Mouse (Mus musculus): ENCODE results near the gene Garnl3.

The Garnl3 gene

GRCm38 (mm10) chr2:33154751-33155372 lies 23.4 kb upstream of the Garnl3 start:
- WGBS: 18% methylated on average over 5 of the region's 5 CpGs

GRCm38 (mm10) chr2:33146994-33147393 lies 15.5 kb upstream of the Garnl3 start:
- 93% methylated on average over 4 of the region's 4 CpGs for WGBS

- WGBS: 74% methylated on average over 2 of the region's 2 CpGs
Measured at GRCm38 (mm10) chr2:33143292-33143691, 11.8 kb upstream of the Garnl3 start.

- WGBS: 85% methylated on average over 2 of the region's 2 CpGs
Measured at GRCm38 (mm10) chr2:33138491-33138890, 7.0 kb upstream of the Garnl3 start.

GRCm38 (mm10) chr2:33137731-33138130 lies 6.3 kb upstream of the Garnl3 start:
- 86% methylated on average over 4 of the region's 4 CpGs for WGBS

- 90% methylated on average over 9 of the region's 9 CpGs for WGBS
Measured at GRCm38 (mm10) chr2:33137244-33137643, 5.8 kb upstream of the Garnl3 start.

GRCm38 (mm10) chr2:33136366-33136765 lies 4.9 kb upstream of the Garnl3 start:
- WGBS: 98% methylated on average over 6 of the region's 6 CpGs

- WGBS: 76% methylated on average over 7 of the region's 7 CpGs
Measured at GRCm38 (mm10) chr2:33134766-33135490, 3.5 kb upstream of the Garnl3 start.

- 8% methylated on average over 7 of the region's 7 CpGs for WGBS
Measured at GRCm38 (mm10) chr2:33132306-33132705, 852 bp upstream of the Garnl3 start.

GRCm38 (mm10) chr2:33130526-33131483 lies 649 bp downstream of the Garnl3 start:
- under 1% methylated on average over 55 of the region's 55 CpGs for WGBS

- WGBS: under 1% methylated on average over 33 of the region's 33 CpGs
Measured at GRCm38 (mm10) chr2:33130141-33130525, 1.3 kb downstream of the Garnl3 start.

- 3% methylated on average over 10 of the region's 10 CpGs for WGBS
Measured at GRCm38 (mm10) chr2:33129696-33130095, 1.8 kb downstream of the Garnl3 start.

- 82% methylated on average over 2 of the region's 2 CpGs for WGBS
Measured at GRCm38 (mm10) chr2:33129005-33129404, 2.4 kb downstream of the Garnl3 start.

- 71% methylated on average over 2 of the region's 2 CpGs for WGBS
Measured at GRCm38 (mm10) chr2:33127271-33127670, 4.2 kb downstream of the Garnl3 start.

- WGBS: 70% methylated on average over 6 of the region's 6 CpGs
Measured at GRCm38 (mm10) chr2:33122856-33123255, 8.6 kb downstream of the Garnl3 start.

- 85% methylated on average over 8 of the region's 8 CpGs for WGBS
Measured at GRCm38 (mm10) chr2:33100536-33100935, 30.9 kb downstream of the Garnl3 start.

- 92% methylated on average over 12 of the region's 12 CpGs for WGBS
Measured at GRCm38 (mm10) chr2:33097326-33097725, 34.1 kb downstream of the Garnl3 start.

- 36% methylated on average over 10 of the region's 10 CpGs for WGBS
Measured at GRCm38 (mm10) chr2:33095221-33095671, 36.2 kb downstream of the Garnl3 start.

- WGBS: 60% methylated on average over 8 of the region's 8 CpGs
Measured at GRCm38 (mm10) chr2:33090620-33091520, 40.6 kb downstream of the Garnl3 start.

GRCm38 (mm10) chr2:33090033-33090400 lies 41.4 kb downstream of the Garnl3 start:
- 44% methylated on average over 1 of the region's 1 CpGs for WGBS

GRCm38 (mm10) chr2:33089356-33090032 lies 42.0 kb downstream of the Garnl3 start:
- WGBS: 79% methylated on average over 5 of the region's 5 CpGs
